ENCODE assay signal across 9 mouse cellular contexts in genomic region chr11:77825853-77826252, GRCm38 (mm10). TPM values are rescaled to one million over a fixed set of nuclear protein-coding genes. Genes with fewer than 3 reads are reported as not detected.
DNase-seq lines count a peak whose midpoint lies in the region; ATAC-seq and TF ChIP-seq lines count a peak whose summit lies in the region.
"Had no signal": no experiment of that assay in that cellular context is flagged by ENCODE, and none has a peak within 500 bp of the region (broad histone marks: within the 10 kb centered on the region; RNA-seq: fewer than 3 reads in every experiment).

No protein-coding gene starts in this region.

- H3K27me3 ChIP-seq in hindbrain, embryonic 10.5 days (ENCODE audit: insufficient read depth, poor library complexity, severe bottlenecking) = peaks cover 62% of the 10 kb centered on the region
- H3K27me3 ChIP-seq in hindbrain, embryonic 12.5 days = peaks cover 36% of the 10 kb centered on the region
- no peaks in the 10 kb centered on the region for H3K27me3 ChIP-seq in forebrain, postnatal 0 days (ENCODE audit: insufficient read depth, low read length)
- no peaks in the 10 kb centered on the region for H3K27me3 ChIP-seq in hindbrain, postnatal 0 days (ENCODE audit: insufficient read depth, low read length)
- no peaks in the 10 kb centered on the region for H3K27me3 ChIP-seq in midbrain, postnatal 0 days (ENCODE audit: insufficient read depth, low read length)
- no peaks in the 10 kb centered on the region for H3K27me3 ChIP-seq in stomach, postnatal 0 days (ENCODE audit: control insufficient read depth, insufficient read depth, low read length)

- intact Hi-C loops in left cerebral cortex, postnatal 25 days (cut with DNase I) = loop anchor here (10.0 kb wide), 1 partner anchor 349 kb away; the partner anchor contains the start of genes Nek8 and Tlcd1

- peak; percentile 92 for TF ChIP-seq CTCF in forebrain, postnatal 0 days (IDR thresholded peaks at IDR 0.05; ENCODE audit: low read depth)
- TF ChIP-seq CTCF in hindbrain, postnatal 0 days (IDR thresholded peaks at IDR 0.05; ENCODE audit: low read depth) = peak; percentile 88
- peak; percentile 89 for TF ChIP-seq CTCF in midbrain, postnatal 0 days (IDR thresholded peaks at IDR 0.05)
- peak; percentile 86 for TF ChIP-seq CTCF in stomach, postnatal 0 days (IDR thresholded peaks at IDR 0.05; ENCODE audit: low read depth)

- WGBS in hindbrain, embryonic 10.5 days = 2% methylated on average over 5 of the region's 5 CpGs
- WGBS in hindbrain, embryonic 12.5 days = 1% methylated on average over 5 of the region's 5 CpGs
- WGBS in forebrain, postnatal 0 days = 0% methylated on average over 5 of the region's 5 CpGs
- 3% methylated on average over 5 of the region's 5 CpGs for WGBS in hindbrain, postnatal 0 days
- 6% methylated on average over 5 of the region's 5 CpGs for WGBS in midbrain, postnatal 0 days
- WGBS in stomach, postnatal 0 days = 7% methylated on average over 5 of the region's 5 CpGs

- no peaks in the 10 kb centered on the region for H3K9me3 ChIP-seq in hindbrain, embryonic 10.5 days
- H3K9me3 ChIP-seq in hindbrain, embryonic 12.5 days (replicated peaks) = no peaks in the 10 kb centered on the region
- no peaks in the 10 kb centered on the region for H3K9me3 ChIP-seq in forebrain, postnatal 0 days (ENCODE audit: low read length)
- H3K9me3 ChIP-seq in hindbrain, postnatal 0 days (ENCODE audit: low read length) = no peaks in the 10 kb centered on the region
- no peaks in the 10 kb centered on the region for H3K9me3 ChIP-seq in midbrain, postnatal 0 days (ENCODE audit: low read length)
- H3K9me3 ChIP-seq in stomach, postnatal 0 days (ENCODE audit: control insufficient read depth, low read length) = no peaks in the 10 kb centered on the region

- no peak for ATAC-seq in hindbrain, embryonic 12.5 days (ENCODE audit: low FRiP score)
- ATAC-seq in forebrain, postnatal 0 days = peak; percentile 65
- no peak for ATAC-seq in hindbrain, postnatal 0 days
- ATAC-seq in midbrain, postnatal 0 days (ENCODE audit: low FRiP score) = peak; percentile 27; the same call in 1 of the 2 replicates
- no peak for ATAC-seq in stomach, postnatal 0 days (ENCODE audit: low FRiP score, low TSS enrichment)

- H3K36me3 ChIP-seq in hindbrain, embryonic 10.5 days = peaks cover 66% of the 10 kb centered on the region
- peaks cover 60% of the 10 kb centered on the region for H3K36me3 ChIP-seq in hindbrain, embryonic 12.5 days
- H3K36me3 ChIP-seq in forebrain, postnatal 0 days (ENCODE audit: insufficient read depth) = peaks cover 60% of the 10 kb centered on the region
- peaks cover 26% of the 10 kb centered on the region; the same call in 1 of the 2 replicates for H3K36me3 ChIP-seq in hindbrain, postnatal 0 days (ENCODE audit: insufficient read depth, low read length)
- H3K36me3 ChIP-seq in midbrain, postnatal 0 days (ENCODE audit: insufficient read depth, low read length) = peaks cover 50% of the 10 kb centered on the region
- peaks cover 16% of the 10 kb centered on the region for H3K36me3 ChIP-seq in stomach, postnatal 0 days (ENCODE audit: control insufficient read depth, insufficient read depth, low read length)

- H3K9ac ChIP-seq in hindbrain, embryonic 12.5 days = no peak overlapping the region
- H3K9ac ChIP-seq in forebrain, postnatal 0 days = peak overlapping the region; percentile 22; the same call in 1 of the 2 replicates
- H3K9ac ChIP-seq in hindbrain, postnatal 0 days (replicated peaks; ENCODE audit: low read length) = no peak overlapping the region
- H3K9ac ChIP-seq in midbrain, postnatal 0 days (replicated peaks; ENCODE audit: low read length, poor library complexity, severe bottlenecking) = no peak overlapping the region
- no peak overlapping the region for H3K9ac ChIP-seq in stomach, postnatal 0 days (ENCODE audit: low read length)

- no peak overlapping the region for H3K27ac ChIP-seq in hindbrain, embryonic 10.5 days
- no peak overlapping the region for H3K27ac ChIP-seq in hindbrain, embryonic 12.5 days
- 0 out of 2 replicates have a peak overlapping the region, but pooled peaks have one; percentile 62 for H3K27ac ChIP-seq in forebrain, postnatal 0 days (ENCODE audit: low read depth, low read length)
- H3K27ac ChIP-seq in hindbrain, postnatal 0 days = peak overlapping the region; percentile 12; the same call in 1 of the 2 replicates
- H3K27ac ChIP-seq in midbrain, postnatal 0 days (ENCODE audit: low read depth, low read length) = peak overlapping the region; percentile 67
- H3K27ac ChIP-seq in stomach, postnatal 0 days (replicated peaks) = no peak overlapping the region
- H3K27ac ChIP-seq: macrophage had no signal

- DNase-seq in hindbrain, embryonic 10.5 days (ENCODE audit: low spot score) = peak; percentile 67
- peak; percentile 36 for DNase-seq in c-Kit-positive CD71-positive TER-119-negative erythroid progenitor cells, embryonic 14.5 days (ENCODE audit: low read depth)
- DNase-seq in forebrain, postnatal 0 days = peak; percentile 91
- peak; percentile 90 for DNase-seq in hindbrain, postnatal 0 days (ENCODE audit: low spot score)
- peak; percentile 60 to 78 for DNase-seq in left cerebral cortex, postnatal 25 days (ENCODE audit: low spot score in 2 of 2)
- DNase-seq in midbrain, postnatal 0 days (ENCODE audit: low spot score) = peak; percentile 90
- peak; percentile 69 for DNase-seq in stomach, postnatal 0 days (ENCODE audit: low spot score)

- no peak overlapping the region for H3K4me3 ChIP-seq in hindbrain, embryonic 10.5 days
- H3K4me3 ChIP-seq in hindbrain, embryonic 12.5 days = no peak overlapping the region
- no peak overlapping the region for H3K4me3 ChIP-seq in forebrain, postnatal 0 days (ENCODE audit: low read depth, low read length)
- H3K4me3 ChIP-seq in hindbrain, postnatal 0 days (ENCODE audit: low read length) = no peak overlapping the region
- H3K4me3 ChIP-seq in midbrain, postnatal 0 days (ENCODE audit: low read depth, low read length) = no peak overlapping the region
- no peak overlapping the region for H3K4me3 ChIP-seq in stomach, postnatal 0 days (ENCODE audit: low read depth, low read length)

- TF ChIP-seq EP300 in stomach, postnatal 0 days (optimal IDR thresholded peaks at IDR 0.05) = no peak

- peaks cover 65% of the 10 kb centered on the region for H3K4me1 ChIP-seq in hindbrain, embryonic 10.5 days (replicated peaks)
- peaks cover 37% of the 10 kb centered on the region for H3K4me1 ChIP-seq in hindbrain, embryonic 12.5 days
- H3K4me1 ChIP-seq in forebrain, postnatal 0 days (ENCODE audit: insufficient read depth) = peaks cover 10% of the 10 kb centered on the region; the same call in 1 of the 2 replicates
- H3K4me1 ChIP-seq in hindbrain, postnatal 0 days (ENCODE audit: insufficient read depth, low read length) = peaks cover 15% of the 10 kb centered on the region
- peaks cover 3% of the 10 kb centered on the region for H3K4me1 ChIP-seq in midbrain, postnatal 0 days (ENCODE audit: insufficient read depth, low read length)
- no peaks in the 10 kb centered on the region for H3K4me1 ChIP-seq in stomach, postnatal 0 days (replicated peaks; ENCODE audit: control insufficient read depth, insufficient read depth)

- H3K4me2 ChIP-seq in hindbrain, embryonic 12.5 days (replicated peaks) = no peak overlapping the region
- H3K4me2 ChIP-seq in forebrain, postnatal 0 days (ENCODE audit: low read depth) = no peak overlapping the region
- no peak overlapping the region for H3K4me2 ChIP-seq in hindbrain, postnatal 0 days (ENCODE audit: low read depth, low read length)
- no peak overlapping the region for H3K4me2 ChIP-seq in midbrain, postnatal 0 days (ENCODE audit: low read depth, low read length, poor library complexity, severe bottlenecking)
- no peak overlapping the region for H3K4me2 ChIP-seq in stomach, postnatal 0 days (replicated peaks; ENCODE audit: low read depth)

RNA-seq across cellular contexts. Expression of gene Gm10277, which starts 38.3 kb away (rescaled TPM):
- 1.5 and 2.0 TPM in 2 replicates for polyA plus RNA-seq in hindbrain, embryonic 10.5 days (2016; fragmentation: Nextera tagmentation; extraction: Ambion mirVana)
- 2.7 and 2.9 TPM in 2 replicates for polyA plus RNA-seq in hindbrain, embryonic 12.5 days (2016; fragmentation: Nextera tagmentation; extraction: Ambion mirVana)
- not detected in 2 replicates for total RNA-seq in forebrain, postnatal 0 days (2014; rRNA removed)
- polyA plus RNA-seq in forebrain, postnatal 0 days (2015; fragmentation: Nextera tagmentation; extraction: Ambion mirVana) = 0.29 TPM in 1 of 2 replicates, not detected in the other
- not detected in 2 replicates for total RNA-seq in hindbrain, postnatal 0 days (2014; rRNA removed)
- 0.69 and 0.91 TPM in 2 replicates for polyA plus RNA-seq in hindbrain, postnatal 0 days (2015; fragmentation: Nextera tagmentation; extraction: Ambion mirVana)
- total RNA-seq in left cerebral cortex, postnatal 25 days (2021) = not detected
- not detected in 2 replicates for total RNA-seq in midbrain, postnatal 0 days (2014; rRNA removed)
- 0.44 and 1.0 TPM in 2 replicates for polyA plus RNA-seq in midbrain, postnatal 0 days (2015; fragmentation: Nextera tagmentation; extraction: Ambion mirVana)
- 0.40 TPM in 2 replicates for polyA plus RNA-seq in stomach, postnatal 0 days (2015; fragmentation: Nextera tagmentation; extraction: Ambion mirVana)
- polyA plus RNA-seq: macrophage had no signal

Comparison
In these comparisons a context has a peak if more than half of its experiments do, and no peak if none do; other contexts are left out.
1. H3K27ac ChIP-seq: peak in forebrain, postnatal 0 days (single experiment), hindbrain, postnatal 0 days (single experiment) and midbrain, postnatal 0 days (single experiment); none in hindbrain, embryonic 10.5 days (single experiment), hindbrain, embryonic 12.5 days (single experiment) and stomach, postnatal 0 days (single experiment).
2. DNase-seq: peak in every context shown above with its lines; median percentile 91 in forebrain, postnatal 0 days; 90 in hindbrain, postnatal 0 days; 90 in midbrain, postnatal 0 days; 69 in left cerebral cortex, postnatal 25 days; 69 in stomach, postnatal 0 days; 67 in hindbrain, embryonic 10.5 days; 36 in c-Kit-positive CD71-positive TER-119-negative erythroid progenitor cells, embryonic 14.5 days.
3. ATAC-seq: peak in forebrain, postnatal 0 days (single experiment) and midbrain, postnatal 0 days (single experiment); none in hindbrain, embryonic 12.5 days (single experiment), hindbrain, postnatal 0 days (single experiment) and stomach, postnatal 0 days (single experiment).
4. Peak in every context shown above with its lines, with median percentiles within 50 percentile points of each other: CTCF ChIP-seq.